Mouse (Mus musculus): ENCODE measurements around the gene Ifi27l2a. TPM values are rescaled to one million over a fixed set of nuclear protein-coding genes. Genes with fewer than 3 reads are reported as not detected.

Ifi27l2a gene
- polyA plus RNA-seq, 1 experiment from 2014 or later, result 7.2 TPM

DNA sequence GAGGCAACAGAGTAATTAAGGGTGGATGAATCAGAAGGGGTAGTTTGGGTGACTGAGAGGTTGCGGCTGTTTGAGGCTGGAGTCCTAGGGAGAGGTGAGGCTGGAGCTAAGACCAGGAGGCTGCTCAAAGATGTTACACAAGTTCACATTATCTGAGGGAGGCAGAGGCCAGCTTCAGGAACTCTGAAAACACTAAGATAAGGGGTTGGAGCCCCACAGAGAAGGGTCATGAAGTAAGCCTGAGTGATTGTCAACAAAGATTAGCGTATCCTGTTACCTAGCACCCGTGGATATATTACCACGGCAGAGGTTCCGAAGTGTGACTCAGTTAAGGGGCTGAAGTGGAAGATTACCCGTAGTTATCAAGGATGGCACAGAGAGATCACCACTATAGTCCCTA is 50.0 kb downstream of the Ifi27l2a start:
- peaks cover 15% of the 10 kb centered on the region for H3K4me1 ChIP-seq (ENCODE audit: insufficient read depth, low read length)
- no peak overlapping the region for H3K27ac ChIP-seq (ENCODE audit: low read length)
- no peaks in the 10 kb centered on the region for H3K9me3 ChIP-seq (ENCODE audit: low read length)
- H3K4me3 ChIP-seq (ENCODE audit: low read length), result no peak overlapping the region
- no peak overlapping the region for H3K4me2 ChIP-seq (replicated peaks; ENCODE audit: low read depth, low read length)
- H3K27me3 ChIP-seq (ENCODE audit: insufficient read depth, low read length), result no peaks in the 10 kb centered on the region
- H3K9ac ChIP-seq (replicated peaks; ENCODE audit: low read length), result no peak overlapping the region
- no peaks in the 10 kb centered on the region for H3K36me3 ChIP-seq (ENCODE audit: insufficient read depth, low read length)
- no peak for ATAC-seq (ENCODE audit: low FRiP score, low TSS enrichment)
- 40% methylated on average over 6 of the region's 6 CpGs for WGBS

Other genes starting within 250 kb of the Ifi27l2a start
- gene Prima1, start 201.5 kb downstream of the Ifi27l2a start, polyA plus RNA-seq (2015; fragmentation: Nextera tagmentation; extraction: Ambion mirVana), result 0.47 and 1.5 TPM in 2 replicates
- gene Fam181a, start 132.7 kb downstream of the Ifi27l2a start, polyA plus RNA-seq (2015; fragmentation: Nextera tagmentation; extraction: Ambion mirVana), result not detected in 2 replicates
- gene Asb2, start 87.7 kb downstream of the Ifi27l2a start, polyA plus RNA-seq (2015; fragmentation: Nextera tagmentation; extraction: Ambion mirVana), result 1.3 and 4.5 TPM in 2 replicates
- 7.7 and 8.1 TPM in 2 replicates for gene Otub2, start 55.0 kb downstream of the Ifi27l2a start, polyA plus RNA-seq (2015; fragmentation: Nextera tagmentation; extraction: Ambion mirVana)
- 0.30 TPM in 1 of 2 replicates, not detected in the other for gene 9330161L09Rik, start 35.9 kb downstream of the Ifi27l2a start, polyA plus RNA-seq (2015; fragmentation: Nextera tagmentation; extraction: Ambion mirVana)
- gene Ddx24, start 17.9 kb downstream of the Ifi27l2a start, polyA plus RNA-seq (2015; fragmentation: Nextera tagmentation; extraction: Ambion mirVana), result 74.6 and 92.1 TPM in 2 replicates
- gene Ifi27, start 9.5 kb downstream of the Ifi27l2a start, polyA plus RNA-seq (2015; fragmentation: Nextera tagmentation; extraction: Ambion mirVana), result 32.8 and 39.5 TPM in 2 replicates
- not detected in 2 replicates for gene Ifi27l2b, start 13.5 kb upstream of the Ifi27l2a start, polyA plus RNA-seq (2015; fragmentation: Nextera tagmentation; extraction: Ambion mirVana)
- gene Ppp4r4, start 88.6 kb upstream of the Ifi27l2a start, polyA plus RNA-seq (2015; fragmentation: Nextera tagmentation; extraction: Ambion mirVana), result 1.1 and 1.2 TPM in 2 replicates
- 2.4 and 2.7 TPM in 2 replicates for gene Serpina10, start 187.8 kb upstream of the Ifi27l2a start, polyA plus RNA-seq (2015; fragmentation: Nextera tagmentation; extraction: Ambion mirVana)
- gene Serpina6, start 213.5 kb upstream of the Ifi27l2a start, polyA plus RNA-seq (2015; fragmentation: Nextera tagmentation; extraction: Ambion mirVana), result 7.8 and 12.7 TPM in 2 replicates
- gene Serpina16, start 232.5 kb upstream of the Ifi27l2a start, polyA plus RNA-seq (2015; fragmentation: Nextera tagmentation; extraction: Ambion mirVana), result not detected in 2 replicates

Measured in kidney, embryonic 16.5 days (tissue).